Mouse (Mus musculus) liver, embryonic 14.5 days (tissue): ENCODE data around the gene Prpf40a.

Source experiments
- CTCF ChIP-seq: IDR thresholded peaks from 2 replicates; pipeline ENCODE4 v1.5.1; 2016; ENCODE audit warnings: antibody characterized with exemption, low read depth, control low read depth
- EP300 ChIP-seq: IDR thresholded peaks from 2 replicates; pipeline ENCODE4 v1.6.1; 2016; ENCODE audit warnings: antibody characterized with exemption, low read depth

GRCm38 (mm10) chr2:53125998-53126397 is 65.1 kb downstream of the Prpf40a start:
- no peak for TF ChIP-seq CTCF
- no peak for TF ChIP-seq EP300
